Mouse (Mus musculus): ENCODE data around the gene Ppp4r4.

GRCm38 (mm10) chr12:103509893-103510292, 22.2 kb upstream of the Ppp4r4 start:
- TF ChIP-seq CTCF (IDR thresholded peaks at IDR 0.05; ENCODE audit: control insufficient read depth, insufficient read depth, insufficient replicate concordance, low read depth, low read length): no peak
- no peak for TF ChIP-seq POLR2A (IDR thresholded peaks at IDR 0.05; ENCODE audit: control insufficient read depth, low read depth, low read length)

All from testis, adult 2 months (tissue).